Mouse (Mus musculus): Measurements from ENCODE around the gene Trim41. TPM values are rescaled to one million over a fixed set of nuclear protein-coding genes. Genes with fewer than 3 reads are reported as not detected.

The Trim41 gene
- total and polyA plus RNA-seq, 2 experiments from 2014 or later, result 2.7 to 39.6 TPM

DNA sequence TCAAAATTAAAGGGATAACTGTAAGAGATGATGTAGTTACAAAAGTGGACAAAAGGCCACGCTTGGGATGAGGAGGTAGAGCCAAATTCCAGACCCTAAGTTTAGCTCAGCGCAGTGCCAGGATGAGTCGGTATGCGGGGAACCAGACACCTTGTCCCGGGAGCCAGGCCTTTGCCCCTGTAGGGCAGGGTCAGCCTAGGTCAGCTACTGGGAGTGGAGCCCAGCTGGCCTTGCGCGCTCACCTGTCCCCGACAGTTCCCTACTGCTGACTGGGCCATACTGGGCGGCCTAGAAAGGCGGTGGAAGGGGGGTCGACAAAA, 19.8 kb upstream of the Trim41 start:
- TF ChIP-seq EP300 (IDR thresholded peaks at IDR 0.05; ENCODE audit: low read depth), result no peak
- no peak for TF ChIP-seq CTCF (IDR thresholded peaks at IDR 0.05; ENCODE audit: low read depth)
- H3K9me3 ChIP-seq (replicated peaks; ENCODE audit: control insufficient read depth, low read length), result no peaks in the 10 kb centered on the region
- H3K27ac ChIP-seq (ENCODE audit: low read depth), result peak overlapping the region; percentile 59; the same call in 1 of the 2 replicates
- H3K4me2 ChIP-seq (ENCODE audit: low read depth, low read length), result peak overlapping the region; percentile 81
- WGBS, result 20% methylated on average over 11 of the region's 11 CpGs
- ATAC-seq (ENCODE audit: insufficient read depth, low read depth), result no peak; the same call in 1 of the 2 replicates
- peak overlapping the region; percentile 61 for H3K4me3 ChIP-seq (ENCODE audit: low read depth, low read length)
- H3K36me3 ChIP-seq (replicated peaks; ENCODE audit: control insufficient read depth, insufficient read depth, low read length), result no peaks in the 10 kb centered on the region
- no peak for DNase-seq (ENCODE audit: low spot score)
- H3K27me3 ChIP-seq (ENCODE audit: control insufficient read depth, insufficient read depth, low read length), result no peaks in the 10 kb centered on the region
- H3K4me1 ChIP-seq (ENCODE audit: control insufficient read depth, insufficient read depth), result peaks cover 12% of the 10 kb centered on the region
- H3K9ac ChIP-seq (replicated peaks; ENCODE audit: low read depth, low read length), result peak overlapping the region; percentile 66

DNA sequence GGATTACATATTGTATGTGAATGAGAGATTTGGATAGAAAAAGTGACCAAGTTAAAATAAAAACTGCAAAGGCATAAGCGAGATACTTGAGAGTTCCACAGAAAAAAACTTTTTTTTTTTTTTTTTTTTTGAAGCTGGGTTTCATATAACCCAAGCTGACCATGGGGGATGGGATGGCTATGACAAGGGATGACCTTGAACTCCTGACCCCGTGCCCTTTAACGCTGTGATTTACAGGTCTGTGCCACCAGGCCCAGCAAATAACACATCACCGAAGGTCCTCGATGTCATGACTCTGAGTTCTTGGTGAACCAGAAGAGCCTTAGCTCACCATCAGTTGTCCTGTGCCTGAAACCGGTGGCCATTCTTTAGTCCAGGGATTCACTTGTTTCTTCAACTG, 18.8 kb upstream of the Trim41 start:
- Histone ChIP-seq H3K27me3 (ENCODE audit: control insufficient read depth, insufficient read depth, low read length) (no peaks in the 10 kb centered on the region), H3K36me3 (replicated peaks; ENCODE audit: control insufficient read depth, insufficient read depth, low read length) (no peaks in the 10 kb centered on the region), H3K4me3 (ENCODE audit: low read depth, low read length) (no peak overlapping the region), H3K9ac (replicated peaks; ENCODE audit: low read depth, low read length) (no peak overlapping the region), H3K4me1 (ENCODE audit: control insufficient read depth, insufficient read depth) (peaks cover 12% of the 10 kb centered on the region), H3K27ac (ENCODE audit: low read depth) (no peak overlapping the region), H3K9me3 (replicated peaks; ENCODE audit: control insufficient read depth, low read length) (no peaks in the 10 kb centered on the region), H3K4me2 (ENCODE audit: low read depth, low read length) (no peak overlapping the region)
- WGBS, result 68% methylated on average over 6 of the region's 6 CpGs
- DNase-seq (ENCODE audit: low spot score) (no peak), ATAC-seq (ENCODE audit: insufficient read depth, low read depth) (no peak)
- TF ChIP-seq EP300 (IDR thresholded peaks at IDR 0.05; ENCODE audit: low read depth) (no peak), CTCF (IDR thresholded peaks at IDR 0.05; ENCODE audit: low read depth) (no peak)

DNA sequence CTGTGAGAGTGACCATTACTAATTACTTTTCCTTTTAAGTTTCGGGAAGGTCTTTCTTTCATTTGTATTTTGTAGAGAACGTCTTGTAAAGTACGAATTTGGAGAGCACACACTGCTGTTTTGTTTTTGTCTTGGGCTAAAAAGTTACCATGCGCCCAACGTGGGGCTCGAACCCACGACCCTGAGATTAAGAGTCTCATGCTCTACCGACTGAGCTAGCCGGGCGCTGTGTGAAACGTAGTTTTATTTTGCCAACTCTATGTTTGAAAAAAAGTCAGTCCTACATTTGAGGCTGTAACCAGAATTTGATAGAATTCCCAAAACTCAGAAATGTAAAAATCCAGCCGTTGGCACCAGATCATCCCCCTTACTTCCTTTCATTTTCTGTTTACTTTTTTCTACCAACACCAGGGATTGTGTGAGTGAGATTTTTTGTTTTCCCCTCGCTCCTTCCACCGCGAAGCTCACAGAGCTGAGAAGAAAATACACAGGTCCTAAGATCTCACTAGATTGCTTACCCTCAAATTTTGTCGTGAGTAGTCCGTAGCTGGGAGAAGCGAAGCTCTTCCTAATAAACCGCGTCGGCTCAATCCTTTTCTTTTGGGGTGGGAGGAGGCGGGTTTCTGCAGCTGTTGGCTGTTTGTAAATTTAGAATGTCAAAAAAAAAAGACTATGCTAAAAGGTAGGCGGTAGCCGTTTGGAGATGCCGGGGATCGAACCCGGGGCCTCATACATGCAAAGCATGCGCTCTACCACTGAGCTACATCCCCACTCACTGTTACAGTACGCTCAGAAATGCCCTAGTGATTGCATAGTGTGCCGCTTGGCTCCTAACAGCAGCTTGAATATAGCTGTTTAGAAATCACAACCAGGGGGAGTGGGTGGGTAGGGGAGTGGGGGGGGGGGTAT, 16.8 kb upstream of the Trim41 start:
- peak overlapping the region; percentile 72 for H3K4me2 ChIP-seq (ENCODE audit: low read depth, low read length)
- TF ChIP-seq CTCF (IDR thresholded peaks at IDR 0.05; ENCODE audit: low read depth) (no peak), EP300 (IDR thresholded peaks at IDR 0.05; ENCODE audit: low read depth) (no peak)
- peaks cover 18% of the 10 kb centered on the region for H3K4me1 ChIP-seq (ENCODE audit: control insufficient read depth, insufficient read depth)
- H3K9me3 ChIP-seq (replicated peaks; ENCODE audit: control insufficient read depth, low read length), result no peaks in the 10 kb centered on the region
- H3K9ac ChIP-seq (replicated peaks; ENCODE audit: low read depth, low read length), result peak overlapping the region; percentile 65
- H3K4me3 ChIP-seq (ENCODE audit: low read depth, low read length), result peak overlapping the region; percentile 70
- peak; percentile 82 for ATAC-seq (ENCODE audit: insufficient read depth, low read depth)
- no peaks in the 10 kb centered on the region for H3K36me3 ChIP-seq (replicated peaks; ENCODE audit: control insufficient read depth, insufficient read depth, low read length)
- under 1% methylated on average over 30 of the region's 30 CpGs for WGBS
- H3K27ac ChIP-seq (ENCODE audit: low read depth), result peak overlapping the region; percentile 83
- DNase-seq (ENCODE audit: low spot score), result peak; percentile 78
- H3K27me3 ChIP-seq (ENCODE audit: control insufficient read depth, insufficient read depth, low read length), result no peaks in the 10 kb centered on the region

DNA sequence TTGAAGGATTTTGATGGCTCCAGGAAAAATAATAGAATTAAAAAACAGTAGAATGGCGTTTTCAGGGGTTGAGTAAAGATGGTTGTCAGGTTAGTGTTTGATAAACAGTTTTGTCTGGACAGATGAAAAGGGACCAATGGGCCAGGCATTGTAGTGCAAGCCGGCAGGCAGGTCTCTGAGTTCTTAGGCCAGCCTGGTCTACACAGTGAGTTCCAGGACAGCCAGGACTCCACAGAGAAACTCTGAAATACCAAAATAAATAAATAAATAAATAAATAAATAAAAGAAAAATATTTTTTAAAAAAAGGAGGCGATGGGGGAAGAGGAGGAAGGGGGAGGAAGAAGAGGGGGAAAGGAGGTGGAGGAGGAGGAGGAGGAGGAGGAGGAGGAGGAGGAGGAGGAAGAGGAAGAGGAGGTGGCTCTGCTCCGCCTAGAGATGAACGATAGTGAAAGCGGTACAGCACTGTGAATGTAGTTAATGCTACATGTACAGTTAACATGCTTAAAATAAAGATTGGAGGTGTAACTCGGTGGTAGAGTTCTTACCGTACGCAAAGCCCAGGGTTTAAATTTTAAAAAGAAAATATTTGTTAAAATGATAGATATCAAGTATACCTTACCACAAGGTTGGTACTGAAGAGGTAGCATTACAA, 16.1 kb upstream of the Trim41 start:
- H3K9ac ChIP-seq (replicated peaks; ENCODE audit: low read depth, low read length), result no peak overlapping the region
- 37% methylated on average over 9 of the region's 9 CpGs for WGBS
- H3K36me3 ChIP-seq (replicated peaks; ENCODE audit: control insufficient read depth, insufficient read depth, low read length), result no peaks in the 10 kb centered on the region
- H3K4me3 ChIP-seq (ENCODE audit: low read depth, low read length), result peak overlapping the region; percentile 70
- H3K27me3 ChIP-seq (ENCODE audit: control insufficient read depth, insufficient read depth, low read length), result no peaks in the 10 kb centered on the region
- H3K4me1 ChIP-seq (ENCODE audit: control insufficient read depth, insufficient read depth), result peaks cover 13% of the 10 kb centered on the region
- peak overlapping the region; percentile 83 for H3K27ac ChIP-seq (ENCODE audit: low read depth)
- no peaks in the 10 kb centered on the region for H3K9me3 ChIP-seq (replicated peaks; ENCODE audit: control insufficient read depth, low read length)
- TF ChIP-seq EP300 (IDR thresholded peaks at IDR 0.05; ENCODE audit: low read depth) (no peak), CTCF (IDR thresholded peaks at IDR 0.05; ENCODE audit: low read depth) (no peak)
- H3K4me2 ChIP-seq (ENCODE audit: low read depth, low read length), result peak overlapping the region; percentile 72
- ATAC-seq (ENCODE audit: insufficient read depth, low read depth) (no peak), DNase-seq (ENCODE audit: low spot score) (no peak)

DNA sequence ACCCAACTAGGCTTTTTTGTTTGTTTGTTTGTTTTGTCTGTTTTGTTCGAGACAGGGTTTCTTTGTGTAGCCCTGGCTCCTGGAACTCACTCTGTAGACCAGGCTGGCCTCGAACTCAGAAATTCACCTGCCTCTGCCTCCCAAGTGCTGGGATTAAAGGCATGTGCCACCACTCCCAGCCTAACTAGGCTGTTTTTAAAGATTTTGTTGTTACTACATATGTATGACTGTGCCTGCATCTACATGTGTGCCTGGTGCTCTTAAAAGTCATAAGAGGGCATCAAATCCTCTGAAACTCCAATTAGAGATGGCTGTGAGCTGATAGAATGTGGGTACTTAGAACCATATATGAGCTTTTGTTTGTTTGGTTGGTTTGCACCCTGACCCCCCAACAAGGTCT, 14.1 kb upstream of the Trim41 start:
- H3K9me3 ChIP-seq (replicated peaks; ENCODE audit: control insufficient read depth, low read length), result no peaks in the 10 kb centered on the region
- 79% methylated on average over 2 of the region's 2 CpGs for WGBS
- no peak overlapping the region for H3K4me2 ChIP-seq (ENCODE audit: low read depth, low read length)
- no peaks in the 10 kb centered on the region for H3K36me3 ChIP-seq (replicated peaks; ENCODE audit: control insufficient read depth, insufficient read depth, low read length)
- H3K4me3 ChIP-seq (ENCODE audit: low read depth, low read length), result no peak overlapping the region
- no peak for TF ChIP-seq EP300 (IDR thresholded peaks at IDR 0.05; ENCODE audit: low read depth)
- TF ChIP-seq CTCF (IDR thresholded peaks at IDR 0.05; ENCODE audit: low read depth), result no peak
- H3K27ac ChIP-seq (ENCODE audit: low read depth), result no peak overlapping the region
- H3K9ac ChIP-seq (replicated peaks; ENCODE audit: low read depth, low read length), result no peak overlapping the region
- peaks cover 9% of the 10 kb centered on the region; the same call in 1 of the 2 replicates for H3K4me1 ChIP-seq (ENCODE audit: control insufficient read depth, insufficient read depth)
- H3K27me3 ChIP-seq (ENCODE audit: control insufficient read depth, insufficient read depth, low read length), result no peaks in the 10 kb centered on the region
- DNase-seq (ENCODE audit: low spot score) (no peak), ATAC-seq (ENCODE audit: insufficient read depth, low read depth) (no peak)

Data from heart, postnatal 0 days (tissue).